Mouse (Mus musculus): ENCODE data around the gene Eef2k. TPM values are rescaled to one million over a fixed set of nuclear protein-coding genes. Genes with fewer than 3 reads are reported as not detected.
"Not testable (repeated sequence)": the region's sequence is repeated elsewhere in the genome, so short reads cannot be mapped to it uniquely, and the experiment has no call there.

The Eef2k gene
- total and polyA plus RNA-seq, 3 experiments, result 17.1 to 37.6 (median 28.3) TPM

- no peak for DNase-seq
Observed at GRCm38 (mm10) chr7:120881451-120881850, 38.8 kb downstream of the Eef2k start.

- no peak for DNase-seq
Observed at GRCm38 (mm10) chr7:120882674-120883073, 40.0 kb downstream of the Eef2k start.

GRCm38 (mm10) chr7:120883523-120884290 is 41.1 kb downstream of the Eef2k start:
- DNase-seq, result no peak

GRCm38 (mm10) chr7:120884746-120885145 is 42.1 kb downstream of the Eef2k start:
- no peak for DNase-seq

GRCm38 (mm10) chr7:120893123-120893522 is 50.5 kb downstream of the Eef2k start:
- no peak for DNase-seq

GRCm38 (mm10) chr7:120897054-120897453 is 54.4 kb downstream of the Eef2k start:
- no peak for DNase-seq

GRCm38 (mm10) chr7:120897711-120898335 is 55.2 kb downstream of the Eef2k start:
- DNase-seq, result peak; percentile 33

- DNase-seq, result no peak
Observed at GRCm38 (mm10) chr7:120900191-120900590, 57.6 kb downstream of the Eef2k start.

- DNase-seq, result no peak
Observed at GRCm38 (mm10) chr7:120901701-120902100, 59.1 kb downstream of the Eef2k start.

GRCm38 (mm10) chr7:120902931-120903330 is 60.3 kb downstream of the Eef2k start:
- no peak for DNase-seq

GRCm38 (mm10) chr7:120910172-120910571 is 67.5 kb downstream of the Eef2k start:
- not testable (repeated sequence) for DNase-seq

- DNase-seq, result not testable (repeated sequence)
Observed at GRCm38 (mm10) chr7:120911268-120911667, 68.6 kb downstream of the Eef2k start.

- no peak for DNase-seq
Observed at GRCm38 (mm10) chr7:120913332-120913731, 70.7 kb downstream of the Eef2k start.

- no peak for DNase-seq
Observed at GRCm38 (mm10) chr7:120916262-120916875, 73.7 kb downstream of the Eef2k start.

GRCm38 (mm10) chr7:120917279-120917591 is 74.6 kb downstream of the Eef2k start:
- DNase-seq, result no peak

- DNase-seq, result peak; percentile 99
Observed at GRCm38 (mm10) chr7:120917592-120918461, 75.2 kb downstream of the Eef2k start, which contains the start of gene Polr3e. TSS of gene Polr3e (plus strand) at chr7:120917744.

- DNase-seq, result peak; percentile 78
Observed at GRCm38 (mm10) chr7:120918526-120918962, 75.9 kb downstream of the Eef2k start.

GRCm38 (mm10) chr7:120933110-120933509 is 90.5 kb downstream of the Eef2k start:
- no peak for DNase-seq

- no peak for DNase-seq
Observed at GRCm38 (mm10) chr7:120933680-120934195, 91.1 kb downstream of the Eef2k start.

- peak; percentile 60 for DNase-seq
Observed at GRCm38 (mm10) chr7:120934716-120935115, 92.1 kb downstream of the Eef2k start.

GRCm38 (mm10) chr7:120936522-120936921 is 93.9 kb downstream of the Eef2k start:
- no peak for DNase-seq

- DNase-seq, result no peak
Observed at GRCm38 (mm10) chr7:120938206-120938605, 95.6 kb downstream of the Eef2k start.
